Mouse (Mus musculus) frontal cortex, adult (tissue): ENCODE results near the gene Olfr199.
"Not testable (repeated sequence)": the region's sequence is repeated elsewhere in the genome, so short reads cannot be mapped to it uniquely, and the experiment has no call there.

Source experiments
- ATAC-seq: cut with Nextera tagmentation; 2 replicates; pipeline ENCODE4 v1.9.2; 2017; ENCODE audit warnings: mild to moderate bottlenecking, moderate library complexity, mixed read lengths; ENCODE audit not compliant: low TSS enrichment

The Olfr199 gene

DNA sequence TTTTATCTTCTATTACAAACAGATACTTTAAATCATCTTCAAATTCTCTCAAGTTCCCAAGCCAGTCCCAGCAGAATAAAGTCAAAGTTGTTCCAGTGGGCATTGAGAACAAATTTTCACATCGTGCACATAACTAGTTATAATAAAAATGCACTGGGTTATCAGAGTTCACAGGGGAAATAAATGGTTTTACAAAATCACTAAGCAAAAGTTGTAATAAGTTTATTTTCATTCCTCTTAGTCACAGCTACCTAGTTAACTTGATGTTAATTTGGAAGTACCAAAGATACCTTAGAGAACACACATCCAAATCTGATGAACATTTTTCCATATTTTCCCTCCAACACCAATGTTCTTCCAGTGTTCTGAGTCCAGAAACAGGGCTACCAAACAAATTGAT is at the start of gene Olfr199:
Gene Olfr199 (minus strand): TSS at position 101 of the 400 bp plus-strand sequence.
- not testable (repeated sequence) for ATAC-seq

DNA sequence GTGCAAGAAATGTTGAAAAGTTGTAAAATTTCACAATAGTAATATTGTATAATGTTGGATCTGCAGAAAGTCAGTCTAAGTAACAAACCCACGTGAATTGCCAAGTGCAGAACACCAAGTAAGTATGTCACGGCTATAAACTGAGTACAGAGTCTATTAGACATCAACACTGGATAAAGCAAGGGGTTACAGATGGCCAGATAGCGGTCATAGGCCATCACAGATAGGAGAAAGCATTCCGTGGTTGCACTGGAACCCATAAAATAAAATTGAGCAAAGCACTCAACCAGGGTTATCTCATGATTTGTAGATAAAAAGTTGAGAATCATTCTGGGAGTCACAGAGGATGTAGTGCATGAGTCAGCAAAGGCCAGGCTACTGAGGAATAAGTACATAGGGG is 49.5 kb upstream of the Olfr199 start:
- ATAC-seq, result not testable (repeated sequence)

- no peak for ATAC-seq
Measured at GRCm38 (mm10) chr16:59249684-59250083, 30.1 kb upstream of the Olfr199 start.

- ATAC-seq, result not testable (repeated sequence)
Measured at GRCm38 (mm10) chr16:59217861-59218260, 1.7 kb downstream of the Olfr199 start.

DNA sequence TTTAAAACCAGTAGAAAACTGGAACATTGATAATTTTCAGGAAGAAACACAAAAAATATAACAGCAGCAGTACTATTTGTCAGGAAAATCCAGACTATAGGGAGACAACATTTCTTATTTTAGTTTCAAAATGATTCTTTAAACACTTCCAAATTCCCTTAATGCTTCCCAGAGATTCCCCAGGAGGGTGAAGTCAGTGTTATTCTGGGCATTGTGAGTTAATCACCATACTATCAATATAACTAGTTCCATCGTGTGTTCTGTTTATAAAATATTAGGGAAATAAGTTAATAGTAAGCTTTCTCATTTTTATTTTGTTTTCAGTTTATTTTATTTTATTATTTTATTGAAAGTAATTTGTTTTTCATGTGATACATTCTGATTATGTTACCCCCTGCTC is 16.1 kb downstream of the Olfr199 start, which contains the start of gene Olfr198:
Gene Olfr198 (minus strand): TSS at position 101 of the 400 bp plus-strand sequence.
- not testable (repeated sequence) for ATAC-seq

- no peak for ATAC-seq
Measured at GRCm38 (mm10) chr16:59170354-59170753, 49.2 kb downstream of the Olfr199 start, which contains the start of gene Olfr196. TSS of gene Olfr196 (minus strand) at chr16:59170454.
